Mouse (Mus musculus): ENCODE results near the gene Phkb. TPM values are rescaled to one million over a fixed set of nuclear protein-coding genes. Genes with fewer than 3 reads are reported as not detected.

The Phkb gene
- polyA plus RNA-seq, 1 experiment from 2014 or later = 40.5 TPM

DNA sequence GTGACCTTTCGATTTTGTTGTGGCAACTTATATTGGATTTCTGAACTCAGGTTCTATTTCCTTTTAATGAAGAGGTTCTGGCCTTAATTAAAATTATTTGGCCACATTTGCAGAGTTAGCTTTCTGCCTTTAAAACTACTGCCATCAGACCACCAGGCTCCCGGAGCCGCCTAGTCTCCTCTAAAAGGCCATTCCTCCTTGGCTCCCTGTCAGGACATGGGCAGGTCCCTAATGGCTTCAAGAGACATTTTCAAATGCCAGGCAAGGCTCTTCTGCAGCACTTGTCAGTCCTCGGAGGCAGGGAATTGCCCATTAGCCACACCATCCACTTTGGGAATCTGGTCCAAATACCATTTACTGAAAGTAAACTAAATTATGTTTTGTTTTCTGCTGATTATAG, 242.6 kb downstream of the Phkb start:
- Histone ChIP-seq H3K9me3 (ENCODE audit: control insufficient read depth, low read length) (no peaks in the 10 kb centered on the region), H3K4me3 (ENCODE audit: low read depth, low read length) (no peak overlapping the region), H3K4me1 (replicated peaks; ENCODE audit: control insufficient read depth, insufficient read depth, low read length) (no peaks in the 10 kb centered on the region), H3K36me3 (ENCODE audit: control insufficient read depth, insufficient read depth, low read length) (no peaks in the 10 kb centered on the region), H3K27me3 (replicated peaks; ENCODE audit: control insufficient read depth, insufficient read depth, low read length) (no peaks in the 10 kb centered on the region), H3K27ac (ENCODE audit: low read depth) (no peak overlapping the region), H3K4me2 (ENCODE audit: low read length) (no peak overlapping the region), H3K9ac (ENCODE audit: low read length) (no peak overlapping the region)
- WGBS = 63% methylated on average over 4 of the region's 4 CpGs
- no peak for ATAC-seq (replicated peaks; ENCODE audit: low FRiP score, low TSS enrichment, low read depth)
- no peak for DNase-seq (ENCODE audit: low spot score)

DNA sequence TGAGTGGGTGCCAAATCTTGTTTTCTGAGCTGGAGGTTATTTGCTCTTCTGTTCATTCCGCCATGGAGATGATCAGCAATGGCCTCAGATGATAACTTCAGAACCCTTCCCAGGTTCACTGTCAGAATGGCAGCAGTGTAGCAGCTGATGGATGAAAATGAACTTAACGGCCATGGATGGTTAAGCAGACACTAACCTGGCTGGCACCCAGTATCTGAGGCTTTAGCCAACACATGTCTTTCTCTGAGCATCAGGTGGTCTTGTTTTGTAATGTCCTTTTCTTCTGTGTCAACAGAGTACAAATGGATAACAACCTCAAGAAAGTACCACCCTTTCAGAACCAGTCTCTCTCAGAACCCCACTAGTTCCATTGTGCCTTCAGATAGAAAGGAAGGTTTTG, 246.0 kb downstream of the Phkb start:
- H3K9ac ChIP-seq (ENCODE audit: low read length) = no peak overlapping the region
- no peak overlapping the region for H3K4me2 ChIP-seq (ENCODE audit: low read length)
- H3K9me3 ChIP-seq (ENCODE audit: control insufficient read depth, low read length) = no peaks in the 10 kb centered on the region
- no peaks in the 10 kb centered on the region for H3K4me1 ChIP-seq (replicated peaks; ENCODE audit: control insufficient read depth, insufficient read depth, low read length)
- H3K27me3 ChIP-seq (replicated peaks; ENCODE audit: control insufficient read depth, insufficient read depth, low read length) = no peaks in the 10 kb centered on the region
- no peak for ATAC-seq (replicated peaks; ENCODE audit: low FRiP score, low TSS enrichment, low read depth)
- WGBS = 86% methylated on average over 2 of the region's 2 CpGs
- no peak overlapping the region for H3K4me3 ChIP-seq (ENCODE audit: low read depth, low read length)
- no peaks in the 10 kb centered on the region for H3K36me3 ChIP-seq (ENCODE audit: control insufficient read depth, insufficient read depth, low read length)
- no peak overlapping the region for H3K27ac ChIP-seq (ENCODE audit: low read depth)
- no peak for DNase-seq (ENCODE audit: low spot score)

DNA sequence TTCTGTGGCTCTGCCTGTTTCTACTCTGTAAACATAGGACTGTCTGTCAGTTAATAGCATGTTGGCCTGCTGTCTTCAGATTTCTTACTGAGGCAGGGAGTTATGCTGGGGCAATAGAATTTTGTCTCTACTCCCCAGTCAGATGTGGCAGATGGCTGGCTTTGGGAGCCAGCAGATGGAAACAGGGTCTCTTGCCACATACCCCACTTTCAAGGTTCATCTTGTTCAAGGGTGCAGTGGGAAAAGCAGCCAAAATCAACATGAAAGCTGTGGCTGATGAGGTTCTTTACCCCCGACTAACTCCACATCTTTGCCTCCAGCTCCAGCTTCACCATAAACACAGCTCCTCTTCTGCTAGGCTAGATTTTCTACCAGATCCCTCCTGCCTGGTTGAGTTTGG, 246.7 kb downstream of the Phkb start:
- H3K4me2 ChIP-seq (ENCODE audit: low read length) = no peak overlapping the region
- H3K9ac ChIP-seq (ENCODE audit: low read length) = no peak overlapping the region
- H3K27ac ChIP-seq (ENCODE audit: low read depth) = no peak overlapping the region
- ATAC-seq (replicated peaks; ENCODE audit: low FRiP score, low TSS enrichment, low read depth) = no peak
- no peak for DNase-seq (ENCODE audit: low spot score)
- 74% methylated on average over 1 of the region's 1 CpGs for WGBS
- no peak overlapping the region for H3K4me3 ChIP-seq (ENCODE audit: low read depth, low read length)
- no peaks in the 10 kb centered on the region for H3K4me1 ChIP-seq (replicated peaks; ENCODE audit: control insufficient read depth, insufficient read depth, low read length)
- H3K36me3 ChIP-seq (ENCODE audit: control insufficient read depth, insufficient read depth, low read length) = no peaks in the 10 kb centered on the region
- H3K9me3 ChIP-seq (ENCODE audit: control insufficient read depth, low read length) = no peaks in the 10 kb centered on the region
- no peaks in the 10 kb centered on the region for H3K27me3 ChIP-seq (replicated peaks; ENCODE audit: control insufficient read depth, insufficient read depth, low read length)

DNA sequence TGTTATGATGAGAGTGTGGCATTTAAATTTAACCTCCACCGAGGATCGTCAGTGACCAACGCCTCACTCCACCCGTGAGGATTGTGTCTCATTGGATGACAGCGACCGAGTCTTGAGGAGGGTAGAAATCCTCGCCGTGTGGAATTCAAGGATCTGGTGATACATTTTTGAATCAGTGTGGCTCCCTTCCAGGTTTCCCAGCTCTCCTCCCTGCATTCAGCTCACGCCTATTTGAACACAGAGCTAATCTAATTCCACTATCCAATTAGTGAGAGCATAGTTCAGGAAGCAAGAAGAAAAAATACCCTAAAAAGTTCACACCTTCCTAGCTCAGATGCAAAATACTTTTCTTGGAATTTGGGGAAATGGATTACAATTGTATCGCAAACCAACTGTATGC, 249.9 kb downstream of the Phkb start:
- Histone ChIP-seq H3K4me1 (replicated peaks; ENCODE audit: control insufficient read depth, insufficient read depth, low read length) (no peaks in the 10 kb centered on the region), H3K4me2 (ENCODE audit: low read length) (no peak overlapping the region), H3K9me3 (ENCODE audit: control insufficient read depth, low read length) (no peaks in the 10 kb centered on the region), H3K9ac (ENCODE audit: low read length) (no peak overlapping the region), H3K4me3 (ENCODE audit: low read depth, low read length) (no peak overlapping the region), H3K36me3 (ENCODE audit: control insufficient read depth, insufficient read depth, low read length) (no peaks in the 10 kb centered on the region), H3K27me3 (replicated peaks; ENCODE audit: control insufficient read depth, insufficient read depth, low read length) (no peaks in the 10 kb centered on the region), H3K27ac (ENCODE audit: low read depth) (no peak overlapping the region)
- ATAC-seq (replicated peaks; ENCODE audit: low FRiP score, low TSS enrichment, low read depth) (no peak), DNase-seq (ENCODE audit: low spot score) (no peak)
- 87% methylated on average over 10 of the region's 10 CpGs for WGBS

Other genes starting within 250 kb of the Phkb start
- 13.9 and 15.1 TPM in 2 replicates for gene Neto2, start 140.0 kb upstream of the Phkb start, polyA plus RNA-seq (2014; fragmentation: Nextera tagmentation; extraction: Ambion mirVana)
- 66.1 and 78.1 TPM in 2 replicates for gene Itfg1, start within 50 bp of the Phkb start, polyA plus RNA-seq (2014; fragmentation: Nextera tagmentation; extraction: Ambion mirVana)